Mouse (Mus musculus) embryo, embryonic 9.5 days (tissue): ENCODE results near the gene Rtl8a.
"Not testable (repeated sequence)": the region's sequence is repeated elsewhere in the genome, so short reads cannot be mapped to it uniquely, and the experiment has no call there.

Experiments
- DNase-seq: peaks from one replicate; pipeline ENCODE4 v3.0.0-alpha.2; 2017; ENCODE audit errors: extremely low spot score

Gene Rtl8a

GRCm38 (mm10) chrX:53642980-53643961 is at the start of gene Rtl8a:
Gene Rtl8a (minus strand): TSS chrX:53643682.
- peak; percentile 74 for DNase-seq

GRCm38 (mm10) chrX:53693141-53693540 is 49.7 kb upstream of the Rtl8a start:
- DNase-seq: no peak

GRCm38 (mm10) chrX:53692065-53692464 is 48.6 kb upstream of the Rtl8a start:
- no peak for DNase-seq

GRCm38 (mm10) chrX:53684676-53685075 is 41.2 kb upstream of the Rtl8a start:
- DNase-seq: not testable (repeated sequence)

- DNase-seq: not testable (repeated sequence)
Measured at GRCm38 (mm10) chrX:53682650-53683049, 39.2 kb upstream of the Rtl8a start.

GRCm38 (mm10) chrX:53676943-53677342 is 33.5 kb upstream of the Rtl8a start:
- DNase-seq: peak; percentile 4

- not testable (repeated sequence) for DNase-seq
Measured at GRCm38 (mm10) chrX:53670696-53671095, 27.2 kb upstream of the Rtl8a start.

GRCm38 (mm10) chrX:53670294-53670693 is 26.8 kb upstream of the Rtl8a start, which contains the start of gene Rtl8b:
Gene Rtl8b (minus strand): TSS chrX:53670408.
- DNase-seq: peak; percentile 72

GRCm38 (mm10) chrX:53669557-53670270 is 26.2 kb upstream of the Rtl8a start:
- not testable (repeated sequence) for DNase-seq

GRCm38 (mm10) chrX:53652917-53653316 is 9.4 kb upstream of the Rtl8a start:
- DNase-seq: not testable (repeated sequence)

GRCm38 (mm10) chrX:53645885-53646284 is 2.4 kb upstream of the Rtl8a start:
- DNase-seq: no peak

GRCm38 (mm10) chrX:53642604-53642979 is 890 bp downstream of the Rtl8a start:
- not testable (repeated sequence) for DNase-seq

- DNase-seq: not testable (repeated sequence)
Measured at GRCm38 (mm10) chrX:53638107-53638506, 5.4 kb downstream of the Rtl8a start.

- not testable (repeated sequence) for DNase-seq
Measured at GRCm38 (mm10) chrX:53611395-53611794, 32.1 kb downstream of the Rtl8a start.

GRCm38 (mm10) chrX:53610571-53610970 is 32.9 kb downstream of the Rtl8a start:
- peak; percentile 45 for DNase-seq

GRCm38 (mm10) chrX:53608879-53609278 is 34.6 kb downstream of the Rtl8a start, which contains the start of gene Gm14597:
Gene Gm14597 (minus strand): TSS chrX:53608979.
- DNase-seq: not testable (repeated sequence)

GRCm38 (mm10) chrX:53608122-53608813 is 35.2 kb downstream of the Rtl8a start:
- no peak for DNase-seq

- DNase-seq: peak; percentile 53
Measured at GRCm38 (mm10) chrX:53607242-53608121, 36.0 kb downstream of the Rtl8a start, which contains the start of gene Rtl8c. Gene Rtl8c (plus strand): TSS chrX:53608032.

- peak; percentile 0 for DNase-seq
Measured at GRCm38 (mm10) chrX:53606176-53606575, 37.3 kb downstream of the Rtl8a start.

GRCm38 (mm10) chrX:53599993-53600392 is 43.5 kb downstream of the Rtl8a start:
- not testable (repeated sequence) for DNase-seq
